Mouse (Mus musculus): Measurements from ENCODE around the gene Hmgb1.

Hmgb1 gene

DNA sequence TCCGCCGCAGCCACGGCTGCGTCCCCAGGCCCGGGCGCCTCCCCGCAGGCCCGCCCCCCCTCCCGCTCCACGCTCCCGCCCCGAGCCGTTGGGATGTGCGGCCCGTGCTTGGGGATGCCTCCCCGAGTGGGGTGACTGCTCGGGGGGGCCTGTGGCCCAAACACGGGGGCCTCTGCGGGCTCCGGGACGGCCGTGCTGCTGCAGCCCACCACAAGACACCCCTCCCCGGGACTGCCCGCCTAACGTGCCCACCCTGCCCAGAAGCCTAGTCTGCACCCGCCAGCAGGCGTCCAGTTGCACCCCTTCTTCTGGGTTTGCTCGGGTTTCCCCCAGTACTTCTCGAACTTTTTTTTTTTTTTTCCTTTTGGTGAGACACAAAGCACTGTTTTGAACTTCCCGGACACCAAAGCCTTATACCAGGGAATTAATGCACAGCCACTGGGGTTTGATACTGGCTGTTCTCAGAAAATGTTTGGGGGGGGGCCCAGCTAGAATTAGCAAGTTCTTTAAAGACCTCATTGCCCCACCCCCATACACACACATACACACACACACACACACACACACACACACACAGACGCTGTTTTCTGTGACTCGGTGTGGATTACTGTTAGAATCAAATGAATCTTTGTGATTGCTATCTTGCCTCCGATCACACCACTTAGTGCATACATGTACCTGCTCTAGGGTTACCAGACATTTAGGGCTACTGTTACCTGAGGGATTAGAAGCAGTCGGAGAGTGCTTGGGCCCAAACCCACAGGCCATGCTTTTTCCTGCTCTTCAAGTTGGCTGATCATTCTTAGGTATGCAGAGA is 130.7 kb downstream of the Hmgb1 start:
- no peak for DNase-seq (ENCODE audit: low read depth, low spot score)

- peak; percentile 94 for DNase-seq (ENCODE audit: low read depth, low spot score)
Observed at GRCm38 (mm10) chr5:149052421-149053338, 131.6 kb downstream of the Hmgb1 start.

GRCm38 (mm10) chr5:149051571-149052420 is 132.5 kb downstream of the Hmgb1 start:
- DNase-seq (ENCODE audit: low read depth, low spot score), result peak; percentile 78

- DNase-seq (ENCODE audit: low read depth, low spot score), result no peak
Observed at GRCm38 (mm10) chr5:149051194-149051570, 133.1 kb downstream of the Hmgb1 start.

DNA sequence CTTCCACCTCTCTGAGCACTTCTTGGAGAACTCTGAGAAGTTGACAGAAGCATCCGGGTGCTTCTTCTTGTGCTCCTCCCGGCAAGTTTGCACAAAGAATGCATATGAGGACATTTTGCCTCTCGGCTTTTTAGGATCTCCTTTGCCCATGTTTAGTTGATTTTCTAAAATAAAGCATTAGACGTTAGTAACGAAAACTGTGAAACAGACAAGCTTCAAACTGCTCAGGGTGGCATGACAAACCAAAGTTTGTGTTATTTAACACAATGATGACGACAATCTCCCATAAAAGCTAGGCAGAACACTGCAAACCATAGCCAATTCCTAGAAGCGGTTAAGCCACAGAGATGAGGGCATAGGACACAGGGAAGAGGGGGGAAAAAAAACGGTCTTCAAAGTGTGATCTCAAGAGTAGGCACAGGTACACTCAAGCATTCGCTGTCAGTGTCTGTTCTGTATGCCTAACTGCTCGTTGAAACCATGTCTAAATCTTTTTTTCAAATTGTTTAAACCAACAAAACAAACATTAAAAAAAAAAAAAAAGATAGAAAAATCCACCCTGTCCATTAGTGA is 133.6 kb downstream of the Hmgb1 start:
- DNase-seq (ENCODE audit: low read depth, low spot score), result no peak

DNA sequence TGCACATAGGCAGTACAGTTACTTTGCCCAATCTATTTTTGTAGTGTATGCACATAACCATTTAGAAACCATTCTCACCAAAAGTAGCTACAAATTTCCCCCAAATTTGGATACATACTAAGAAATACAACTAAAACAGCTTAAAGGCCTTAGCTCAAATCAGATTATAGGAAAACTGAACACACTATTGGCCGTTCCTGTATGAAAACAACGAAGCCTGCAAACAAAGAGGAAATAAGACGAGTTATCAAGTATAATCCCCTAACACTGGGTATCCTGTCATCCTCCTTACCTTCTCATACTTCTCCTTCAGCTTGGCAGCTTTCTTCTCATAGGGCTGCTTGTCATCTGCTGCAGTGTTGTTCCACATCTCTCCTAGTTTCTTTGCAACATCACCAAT is 134.9 kb downstream of the Hmgb1 start:
- no peak for DNase-seq (ENCODE audit: low read depth, low spot score)

DNA sequence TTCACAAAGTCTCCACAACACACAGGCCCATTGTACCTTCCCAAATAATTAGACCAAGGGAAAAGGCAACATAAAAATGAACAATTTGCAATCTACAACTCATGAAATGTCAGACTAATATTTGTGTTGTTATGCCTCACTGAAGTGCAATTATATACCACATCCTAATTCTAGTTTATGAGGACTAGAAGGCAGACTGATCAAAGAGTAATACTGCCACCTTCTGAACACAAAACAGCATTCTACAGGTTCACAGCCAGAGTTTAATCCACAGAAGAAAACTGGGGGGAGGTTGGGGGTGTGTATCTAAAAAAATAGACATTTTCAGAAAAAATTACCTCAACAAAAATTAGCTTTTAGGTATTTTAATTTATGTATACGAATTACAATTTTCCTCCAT is 135.3 kb downstream of the Hmgb1 start:
- peak; percentile 16 for DNase-seq (ENCODE audit: low read depth, low spot score)

DNA sequence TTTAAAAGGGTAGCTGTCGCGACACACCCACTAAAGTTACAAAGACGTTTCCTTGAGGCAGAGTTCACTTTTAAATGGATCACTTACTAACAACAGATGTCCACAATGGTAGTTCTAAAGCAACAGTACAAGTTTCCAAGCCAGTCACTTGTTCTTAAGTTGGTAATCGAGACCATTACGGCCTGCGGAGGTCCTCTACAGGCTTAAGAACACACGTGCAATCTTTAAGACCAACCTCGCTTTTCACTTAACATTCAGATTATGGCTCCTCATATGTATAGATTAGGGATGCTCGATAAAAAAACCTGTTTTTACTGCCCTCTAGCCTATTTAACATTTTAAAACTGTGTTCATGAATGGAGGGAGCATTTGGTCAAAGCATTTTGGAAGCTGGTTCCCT is 137.6 kb downstream of the Hmgb1 start:
- no peak for DNase-seq (ENCODE audit: low read depth, low spot score)

- DNase-seq (ENCODE audit: low read depth, low spot score), result no peak
Observed at GRCm38 (mm10) chr5:149045470-149046085, 138.7 kb downstream of the Hmgb1 start.

DNA sequence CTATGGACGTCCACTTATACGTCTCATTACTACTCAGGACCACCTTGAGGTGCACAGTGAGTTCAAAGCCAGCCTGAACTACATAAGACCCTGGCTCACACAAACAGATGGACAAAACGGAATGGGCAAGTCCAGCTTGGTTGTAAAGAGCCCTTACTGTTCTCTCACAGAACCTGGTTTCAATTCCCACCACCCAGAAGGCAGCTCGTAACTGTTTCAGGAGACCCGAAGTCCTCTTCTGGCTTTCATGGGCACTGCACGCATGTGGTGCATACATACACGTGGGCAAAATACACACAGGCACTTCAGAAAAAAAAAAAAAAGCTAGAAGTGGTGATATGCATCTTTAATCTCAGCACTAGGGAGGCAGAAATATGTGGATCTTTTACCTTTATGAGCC is 139.2 kb downstream of the Hmgb1 start:
- DNase-seq (ENCODE audit: low read depth, low spot score), result no peak

DNA sequence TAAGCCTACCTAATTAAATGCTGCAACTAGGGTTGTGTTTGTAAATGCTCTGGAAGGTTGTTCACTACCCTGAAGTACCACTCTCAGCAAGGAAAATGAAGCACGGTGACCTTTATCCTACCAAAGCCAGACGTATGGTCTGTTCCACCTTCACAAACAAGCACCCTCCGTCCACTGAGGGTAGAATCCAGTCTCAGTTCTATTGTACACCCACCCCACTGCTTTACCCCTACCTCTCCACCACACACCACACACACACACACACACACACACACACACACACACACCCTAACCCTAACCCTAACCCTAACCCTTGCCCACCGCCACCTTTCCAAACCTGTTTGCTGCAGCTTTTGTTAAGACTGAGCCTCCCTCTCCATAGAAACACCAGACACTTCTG is 140.2 kb downstream of the Hmgb1 start:
- DNase-seq (ENCODE audit: low read depth, low spot score), result no peak

DNA sequence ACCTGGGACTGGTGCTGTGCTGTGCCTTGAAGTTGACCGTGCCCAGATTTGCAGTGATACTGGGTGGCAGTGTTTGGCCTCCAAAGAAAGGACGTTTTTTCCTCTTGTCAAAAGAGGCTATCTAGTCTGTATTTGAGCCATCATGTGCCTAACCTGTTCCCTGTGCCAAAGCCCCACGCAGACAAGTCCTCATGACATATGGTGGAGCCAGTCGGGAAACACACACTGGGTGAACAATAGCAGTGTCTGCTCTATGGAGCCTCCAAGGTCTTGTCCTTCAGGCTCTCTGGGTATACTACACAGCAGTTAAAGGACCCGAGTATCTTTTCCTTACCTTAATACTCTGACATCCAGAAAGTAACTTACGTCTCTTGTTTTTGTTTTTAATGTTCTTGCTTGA is 141.0 kb downstream of the Hmgb1 start:
- no peak for DNase-seq (ENCODE audit: low read depth, low spot score)

GRCm38 (mm10) chr5:149039825-149040224 is 144.5 kb downstream of the Hmgb1 start:
- DNase-seq (ENCODE audit: low read depth, low spot score), result no peak

DNA sequence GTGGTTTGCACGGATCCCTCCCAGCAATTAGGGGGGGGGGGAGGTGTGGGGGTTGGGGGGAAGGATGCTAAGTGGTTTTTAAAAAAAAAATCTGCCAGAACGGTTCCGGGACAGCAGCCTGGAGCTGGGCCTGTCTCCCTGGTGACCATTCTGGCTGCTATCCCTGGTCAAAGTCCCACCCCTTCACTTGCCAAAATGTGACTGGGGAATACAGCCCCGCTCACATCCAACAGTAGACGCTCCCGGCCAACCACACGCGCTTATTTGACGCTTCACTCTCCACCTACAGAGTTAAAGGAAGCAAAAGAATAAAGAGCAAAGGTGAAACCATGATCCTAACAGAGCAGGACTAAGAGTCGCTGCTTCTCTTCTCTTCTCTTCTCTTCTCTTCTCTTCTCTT is 146.6 kb downstream of the Hmgb1 start:
- DNase-seq (ENCODE audit: low read depth, low spot score), result no peak

DNA sequence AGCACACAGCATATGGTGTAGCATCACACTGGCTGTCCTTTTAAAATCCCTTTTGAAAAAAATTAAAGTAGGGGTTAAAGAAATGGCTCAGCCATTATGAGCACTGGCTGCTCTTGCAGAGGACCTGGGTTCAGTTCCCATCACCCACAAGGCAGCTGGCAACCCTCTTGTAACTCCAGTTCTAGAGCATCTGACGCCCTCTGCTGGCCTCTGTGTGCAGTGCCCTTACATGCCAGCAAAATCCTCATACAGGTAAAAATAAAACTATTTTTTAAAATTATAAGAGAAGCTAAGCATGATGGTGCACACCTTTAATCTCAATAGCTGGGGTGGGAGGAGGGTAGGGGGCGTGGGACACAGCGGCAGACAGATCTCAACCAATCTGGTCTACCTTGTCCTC is 147.4 kb downstream of the Hmgb1 start:
- no peak for DNase-seq (ENCODE audit: low read depth, low spot score)

- no peak for DNase-seq (ENCODE audit: low read depth, low spot score)
Observed at GRCm38 (mm10) chr5:149032438-149032837, 151.9 kb downstream of the Hmgb1 start.

- DNase-seq (ENCODE audit: low read depth, low spot score), result peak; percentile 33
Observed at GRCm38 (mm10) chr5:149031199-149031750, 153.0 kb downstream of the Hmgb1 start.

DNA sequence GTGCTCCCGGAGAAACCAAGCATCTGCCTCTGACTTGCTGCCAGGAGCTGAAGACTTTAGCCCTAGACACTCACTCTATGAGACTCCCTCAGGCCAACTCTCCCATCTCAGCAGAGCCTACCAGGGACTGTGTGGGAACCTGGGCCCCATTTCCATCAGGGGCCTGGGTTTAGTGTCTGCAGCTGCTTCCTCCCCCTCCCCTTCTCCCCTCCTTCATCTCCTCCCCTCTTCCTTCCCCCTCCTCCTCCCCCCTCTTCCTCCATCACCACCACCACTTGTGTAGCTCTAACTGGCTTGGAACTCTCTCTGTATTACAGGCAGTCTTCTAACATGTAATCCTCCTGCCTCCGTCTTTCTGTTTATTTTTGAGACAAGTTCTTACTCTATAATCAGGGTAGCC is 154.2 kb downstream of the Hmgb1 start:
- no peak for DNase-seq (ENCODE audit: low read depth, low spot score)

- no peak for DNase-seq (ENCODE audit: low read depth, low spot score)
Observed at GRCm38 (mm10) chr5:149028394-149028793, 155.9 kb downstream of the Hmgb1 start.

GRCm38 (mm10) chr5:149027389-149027788 is 156.9 kb downstream of the Hmgb1 start:
- DNase-seq (ENCODE audit: low read depth, low spot score), result no peak

GRCm38 (mm10) chr5:149021120-149021519 is 163.2 kb downstream of the Hmgb1 start:
- no peak for DNase-seq (ENCODE audit: low read depth, low spot score)

All from retina, adult 2 months (tissue).